Mouse (Mus musculus) ES-CJ7 (cell line): ENCODE data around the gene 1700017B05Rik.
"Not testable (repeated sequence)": the region's sequence is repeated elsewhere in the genome, so short reads cannot be mapped to it uniquely, and the experiment has no call there.

Experiments
- DNase-seq: peaks from one replicate; pipeline ENCODE4 v3.0.0; 2011; ENCODE audit warnings: low read depth, low spot score

The 1700017B05Rik gene

GRCm38 (mm10) chr9:57261913-57262794 is at the start of gene 1700017B05Rik:
Gene 1700017B05Rik (minus strand): TSS chr9:57262612.
- peak; percentile 52 for DNase-seq

GRCm38 (mm10) chr9:57310895-57311294 is 48.5 kb upstream of the 1700017B05Rik start:
- peak; percentile 85 for DNase-seq

GRCm38 (mm10) chr9:57309353-57309752 is 46.9 kb upstream of the 1700017B05Rik start:
- no peak for DNase-seq

GRCm38 (mm10) chr9:57307456-57307855 is 45.0 kb upstream of the 1700017B05Rik start:
- no peak for DNase-seq

GRCm38 (mm10) chr9:57304716-57305115 is 42.3 kb upstream of the 1700017B05Rik start:
- DNase-seq = not testable (repeated sequence)

- DNase-seq = no peak
These were observed 41.8 kb upstream of the 1700017B05Rik start for GRCm38 (mm10) chr9:57304251-57304650.

- DNase-seq = no peak
These were observed 40.9 kb upstream of the 1700017B05Rik start for GRCm38 (mm10) chr9:57303356-57303755.

- DNase-seq = no peak
These were observed 38.4 kb upstream of the 1700017B05Rik start for GRCm38 (mm10) chr9:57300825-57301224.

GRCm38 (mm10) chr9:57299790-57300477 is 37.5 kb upstream of the 1700017B05Rik start:
- no peak for DNase-seq

GRCm38 (mm10) chr9:57297938-57298337 is 35.5 kb upstream of the 1700017B05Rik start:
- DNase-seq = no peak

GRCm38 (mm10) chr9:57296277-57296676 is 33.9 kb upstream of the 1700017B05Rik start:
- DNase-seq = peak; percentile 66

- DNase-seq = no peak
These were observed 33.3 kb upstream of the 1700017B05Rik start for GRCm38 (mm10) chr9:57295666-57296065.

- DNase-seq = no peak
These were observed 32.5 kb upstream of the 1700017B05Rik start for GRCm38 (mm10) chr9:57294905-57295304.

- no peak for DNase-seq
These were observed 24.8 kb upstream of the 1700017B05Rik start for GRCm38 (mm10) chr9:57287183-57287582.

GRCm38 (mm10) chr9:57283311-57283710 is 20.9 kb upstream of the 1700017B05Rik start:
- DNase-seq = no peak

GRCm38 (mm10) chr9:57282686-57283085 is 20.3 kb upstream of the 1700017B05Rik start:
- DNase-seq = no peak

- peak; percentile 38 for DNase-seq
These were observed 19.1 kb upstream of the 1700017B05Rik start for GRCm38 (mm10) chr9:57281549-57281948.

- DNase-seq = no peak
These were observed 17.0 kb upstream of the 1700017B05Rik start for GRCm38 (mm10) chr9:57279441-57279840.

GRCm38 (mm10) chr9:57278268-57278667 is 15.9 kb upstream of the 1700017B05Rik start:
- no peak for DNase-seq

- no peak for DNase-seq
These were observed 13.9 kb upstream of the 1700017B05Rik start for GRCm38 (mm10) chr9:57276311-57276710.

- DNase-seq = no peak
These were observed 11.5 kb upstream of the 1700017B05Rik start for GRCm38 (mm10) chr9:57273805-57274494.
